Mouse (Mus musculus) heart, adult 9 months (tissue): ENCODE results near the gene Thsd7a.

ENCODE experiments used
- DNase-seq, 2 experiments: peaks; one replicate each; pipeline ENCODE4 v3.0.0; 2022; ENCODE audit warnings: low spot score in 2 of 2

Gene Thsd7a

GRCm38 (mm10) chr6:12393574-12394380 lies 355.4 kb downstream of the Thsd7a start:
- no peak for DNase-seq

- DNase-seq: no peak
These were observed 362.5 kb downstream of the Thsd7a start for GRCm38 (mm10) chr6:12386731-12387130.

GRCm38 (mm10) chr6:12385591-12385990 lies 363.6 kb downstream of the Thsd7a start:
- no peak for DNase-seq

- peak; percentile 17 to 58 for DNase-seq
These were observed 368.0 kb downstream of the Thsd7a start for GRCm38 (mm10) chr6:12381136-12381778.

- DNase-seq: no peak
These were observed 368.5 kb downstream of the Thsd7a start for GRCm38 (mm10) chr6:12380717-12381116.

GRCm38 (mm10) chr6:12358737-12359136 lies 390.5 kb downstream of the Thsd7a start:
- DNase-seq: no peak

GRCm38 (mm10) chr6:12353573-12353972 lies 395.6 kb downstream of the Thsd7a start:
- no peak for DNase-seq

GRCm38 (mm10) chr6:12352165-12352719 lies 397.0 kb downstream of the Thsd7a start:
- no peak for DNase-seq

- DNase-seq: peak in 1 of 2 experiments; percentile 21
These were observed 398.5 kb downstream of the Thsd7a start for GRCm38 (mm10) chr6:12350753-12351152.

GRCm38 (mm10) chr6:12349105-12349759 lies 400.0 kb downstream of the Thsd7a start:
- DNase-seq: no peak

GRCm38 (mm10) chr6:12348667-12349066 lies 400.5 kb downstream of the Thsd7a start:
- DNase-seq: no peak

- no peak for DNase-seq
These were observed 412.3 kb downstream of the Thsd7a start for GRCm38 (mm10) chr6:12336590-12337584.

- DNase-seq: no peak
These were observed 433.9 kb downstream of the Thsd7a start for GRCm38 (mm10) chr6:12315070-12315909.

- no peak for DNase-seq
These were observed 441.7 kb downstream of the Thsd7a start for GRCm38 (mm10) chr6:12307502-12307901.

GRCm38 (mm10) chr6:12262641-12263400 lies 486.4 kb downstream of the Thsd7a start:
- no peak for DNase-seq
